Mouse (Mus musculus) adrenal gland, postnatal 14 days (tissue): Measurements from ENCODE around the gene Igf2bp3. TPM values are rescaled to one million over a fixed set of nuclear protein-coding genes. Genes with fewer than 3 reads are reported as not detected.

Source experiments
- DNase-seq: peaks from one replicate; pipeline ENCODE4 v3.0.0; 2021; ENCODE audit warnings: mixed read lengths
- total RNA-seq: library from RNA; stranded (reverse); gene quantifications from 2 replicates; pipeline ENCODE4 v1.2.3, GENCODE M21; 2021

Gene Igf2bp3
- total RNA-seq, 1 experiment from 2014 or later: 2.8 TPM

- DNase-seq: no peak
Observed at GRCm38 (mm10) chr6:49219001-49219560, 4.3 kb upstream of the Igf2bp3 start.

GRCm38 (mm10) chr6:49218275-49218802, 3.6 kb upstream of the Igf2bp3 start:
- no peak for DNase-seq

GRCm38 (mm10) chr6:49217581-49218274, 3.0 kb upstream of the Igf2bp3 start:
- peak; percentile 85 for DNase-seq

GRCm38 (mm10) chr6:49216811-49217542, 2.2 kb upstream of the Igf2bp3 start:
- no peak for DNase-seq

GRCm38 (mm10) chr6:49215748-49216585, 1.2 kb upstream of the Igf2bp3 start:
- no peak for DNase-seq

- peak; percentile 51 for DNase-seq
Observed at GRCm38 (mm10) chr6:49214086-49214927, 450 bp downstream of the Igf2bp3 start.

- DNase-seq: peak; percentile 56
Observed at GRCm38 (mm10) chr6:49213581-49214085, 1.1 kb downstream of the Igf2bp3 start.

- no peak for DNase-seq
Observed at GRCm38 (mm10) chr6:49212931-49213580, 1.7 kb downstream of the Igf2bp3 start.

- DNase-seq: no peak
Observed at GRCm38 (mm10) chr6:49212141-49212540, 2.6 kb downstream of the Igf2bp3 start.

- DNase-seq: no peak
Observed at GRCm38 (mm10) chr6:49211596-49211995, 3.2 kb downstream of the Igf2bp3 start.

- DNase-seq: peak; percentile 37
Observed at GRCm38 (mm10) chr6:49209881-49210854, 4.6 kb downstream of the Igf2bp3 start.

GRCm38 (mm10) chr6:49208935-49209334, 5.8 kb downstream of the Igf2bp3 start:
- DNase-seq: peak; percentile 47

GRCm38 (mm10) chr6:49208297-49208930, 6.3 kb downstream of the Igf2bp3 start:
- peak; percentile 21 for DNase-seq

- DNase-seq: no peak
Observed at GRCm38 (mm10) chr6:49206416-49206815, 8.3 kb downstream of the Igf2bp3 start.

- DNase-seq: no peak
Observed at GRCm38 (mm10) chr6:49195188-49195587, 19.6 kb downstream of the Igf2bp3 start.

- DNase-seq: no peak
Observed at GRCm38 (mm10) chr6:49194536-49194935, 20.2 kb downstream of the Igf2bp3 start.

- peak; percentile 16 for DNase-seq
Observed at GRCm38 (mm10) chr6:49189363-49189762, 25.4 kb downstream of the Igf2bp3 start.

- DNase-seq: no peak
Observed at GRCm38 (mm10) chr6:49187299-49187698, 27.5 kb downstream of the Igf2bp3 start.

GRCm38 (mm10) chr6:49176018-49176417, 38.7 kb downstream of the Igf2bp3 start:
- peak; percentile 9 for DNase-seq
